10 mouse cellular contexts compared by ENCODE assay signal in genomic region chr12:80091080-80091479, GRCm38 (mm10). TPM values are rescaled to one million over a fixed set of nuclear protein-coding genes. Genes with fewer than 3 reads are reported as not detected.
DNase-seq lines count a peak whose midpoint lies in the region; ATAC-seq and TF ChIP-seq lines count a peak whose summit lies in the region.
"Had no signal": no experiment of that assay in that cellular context is flagged by ENCODE, and none has a peak within 500 bp of the region (broad histone marks: within the 10 kb centered on the region; RNA-seq: fewer than 3 reads in every experiment).

No protein-coding gene starts in this region.

- no peaks in the 10 kb centered on the region for H3K27me3 ChIP-seq in kidney, postnatal 0 days (ENCODE audit: insufficient read depth, low read length)
- H3K27me3 ChIP-seq in heart, postnatal 0 days (ENCODE audit: control insufficient read depth, insufficient read depth, low read length): no peaks in the 10 kb centered on the region

- no peak overlapping the region for H3K9ac ChIP-seq in kidney, postnatal 0 days (ENCODE audit: low read depth, low read length)
- no peak overlapping the region for H3K9ac ChIP-seq in heart, postnatal 0 days (replicated peaks; ENCODE audit: low read depth, low read length)

- no peak for TF ChIP-seq CTCF in kidney, postnatal 0 days (IDR thresholded peaks at IDR 0.05; ENCODE audit: low read depth)
- TF ChIP-seq CTCF in heart, postnatal 0 days (IDR thresholded peaks at IDR 0.05; ENCODE audit: low read depth): no peak

- H3K27ac ChIP-seq in kidney, postnatal 0 days: peak overlapping the region; percentile 54; the same call in 1 of the 2 replicates
- peak overlapping the region; percentile 64 for H3K27ac ChIP-seq in heart, postnatal 0 days (ENCODE audit: low read depth)

- no peak for ATAC-seq in kidney, postnatal 0 days (replicated peaks; ENCODE audit: low FRiP score, low read depth)
- ATAC-seq in heart, postnatal 0 days (ENCODE audit: insufficient read depth, low read depth): peak; percentile 36; the same call in 1 of the 2 replicates

- 34% methylated on average over 8 of the region's 8 CpGs for WGBS in kidney, postnatal 0 days
- 24% methylated on average over 8 of the region's 8 CpGs for WGBS in heart, postnatal 0 days

- no peak overlapping the region for H3K4me2 ChIP-seq in kidney, postnatal 0 days (ENCODE audit: low read length)
- H3K4me2 ChIP-seq in heart, postnatal 0 days (ENCODE audit: low read depth, low read length): 0 out of 2 replicates have a peak overlapping the region, but pooled peaks have one; percentile 15

- peak; percentile 20 for DNase-seq in embryo, embryonic 10 days (ENCODE audit: low spot score)
- no peak for DNase-seq in embryo, embryonic 9.5 days (ENCODE audit: extremely low spot score)
- peak; percentile 23 for DNase-seq in kidney, postnatal 0 days (ENCODE audit: low spot score)
- no peak for DNase-seq in kidney, adult 18-20 months
- no peak for DNase-seq in heart, postnatal 0 days (ENCODE audit: low spot score)
- peak; percentile 21 for DNase-seq in lung, postnatal 36 days
- no peak for DNase-seq in layer of hippocampus, postnatal 14 days (ENCODE audit: low spot score in 2 of 2)
- no peak for DNase-seq in layer of hippocampus, postnatal 25 days (ENCODE audit: extremely low spot score in 1 of 2, low spot score in 1 of 2)
- DNase-seq: cerebellum, adult 9-11 months; layer of hippocampus, postnatal 36 days had no signal

- TF ChIP-seq EP300 in heart, postnatal 0 days (IDR thresholded peaks at IDR 0.05; ENCODE audit: low read depth): no peak

- peaks cover 24% of the 10 kb centered on the region for H3K4me1 ChIP-seq in kidney, postnatal 0 days (replicated peaks; ENCODE audit: insufficient read depth, low read length)
- peaks cover 21% of the 10 kb centered on the region for H3K4me1 ChIP-seq in heart, postnatal 0 days (ENCODE audit: control insufficient read depth, insufficient read depth)

- no peaks in the 10 kb centered on the region for H3K36me3 ChIP-seq in kidney, postnatal 0 days (ENCODE audit: insufficient read depth, low read length)
- no peaks in the 10 kb centered on the region for H3K36me3 ChIP-seq in heart, postnatal 0 days (replicated peaks; ENCODE audit: control insufficient read depth, insufficient read depth, low read length)

- H3K9me3 ChIP-seq in kidney, postnatal 0 days (replicated peaks; ENCODE audit: low read length): no peaks in the 10 kb centered on the region
- no peaks in the 10 kb centered on the region for H3K9me3 ChIP-seq in heart, postnatal 0 days (replicated peaks; ENCODE audit: control insufficient read depth, low read length)

- H3K4me3 ChIP-seq in kidney, postnatal 0 days (replicated peaks; ENCODE audit: low read depth, low read length): no peak overlapping the region
- H3K4me3 ChIP-seq in heart, postnatal 0 days (ENCODE audit: low read depth, low read length): no peak overlapping the region

RNA-seq across cellular contexts. Expression of gene Zfp36l1, which starts 21.7 kb away (rescaled TPM):
- 141 and 160 TPM in 2 replicates for polyA plus RNA-seq in kidney, postnatal 0 days (2015; fragmentation: Nextera tagmentation; extraction: Ambion mirVana)
- total RNA-seq in heart, postnatal 0 days (2014; rRNA removed; ENCODE audit: low replicate concordance): 80.6 and 85.1 TPM in 2 replicates
- polyA plus RNA-seq in heart, postnatal 0 days (2015; fragmentation: Nextera tagmentation; extraction: Ambion mirVana): 60.3 and 69.6 TPM in 2 replicates
- total RNA-seq in layer of hippocampus, postnatal 14 days (2021): 10 to 100 TPM; 48.3 to 50.3 TPM
- 10 to 100 TPM; 37.2 to 40.8 TPM for total RNA-seq in layer of hippocampus, postnatal 25 days (2021)

Comparison
In these comparisons a context has a peak if more than half of its experiments do, and no peak if none do; other contexts are left out.
1. DNase-seq: peak in embryo, embryonic 10 days (single experiment), kidney, postnatal 0 days (single experiment) and lung, postnatal 36 days (single experiment); none in embryo, embryonic 9.5 days (single experiment), kidney, adult 18-20 months (single experiment), heart, postnatal 0 days (single experiment), layer of hippocampus, postnatal 14 days (0 of 2) and layer of hippocampus, postnatal 25 days (0 of 2).